ENCODE assay signal across 10 mouse cellular contexts in genomic region chr4:100910605-100911330, GRCm38 (mm10).
DNase-seq lines count a peak whose midpoint lies in the region; ATAC-seq and TF ChIP-seq lines count a peak whose summit lies in the region.
"Had no signal": no experiment of that assay in that cellular context is flagged by ENCODE, and none has a peak within 500 bp of the region (broad histone marks: within the 10 kb centered on the region; RNA-seq: fewer than 3 reads in every experiment).

No protein-coding gene starts in this region.

- H3K9ac ChIP-seq in embryonic facial prominence, embryonic 12.5 days: no peak overlapping the region
- no peak overlapping the region for H3K9ac ChIP-seq in limb, embryonic 14.5 days (ENCODE audit: low read depth, low read length, severe bottlenecking)
- H3K9ac ChIP-seq: liver, embryonic 15.5 days had no signal

- H3K27ac ChIP-seq in embryonic facial prominence, embryonic 12.5 days: peak overlapping the region; percentile 65; the same call in 1 of the 2 replicates
- no peak overlapping the region for H3K27ac ChIP-seq in embryonic facial prominence, embryonic 10.5 days (replicated peaks)
- H3K27ac ChIP-seq in limb, embryonic 14.5 days (replicated peaks; ENCODE audit: low read depth, low read length): 0 out of 2 replicates have a peak overlapping the region, but pooled peaks have one; percentile 3
- H3K27ac ChIP-seq in left cerebral cortex, adult 2 months: no peak overlapping the region
- H3K27ac ChIP-seq: liver, embryonic 15.5 days had no signal

- no peak; the same call in 1 of the 2 replicates for TF ChIP-seq CTCF in left cerebral cortex, adult 2 months (IDR thresholded peaks at IDR 0.05)

- no peaks in the 10 kb centered on the region for H3K36me3 ChIP-seq in embryonic facial prominence, embryonic 12.5 days
- 0 out of 2 replicates have a peak, but pooled peaks cover 2% of the 10 kb centered on the region for H3K36me3 ChIP-seq in embryonic facial prominence, embryonic 10.5 days (replicated peaks)
- H3K36me3 ChIP-seq in limb, embryonic 14.5 days (ENCODE audit: control insufficient read depth, insufficient read depth, low read length): no peaks in the 10 kb centered on the region
- H3K36me3 ChIP-seq: liver, embryonic 15.5 days had no signal

- H3K4me1 ChIP-seq in embryonic facial prominence, embryonic 12.5 days: peaks cover 41% of the 10 kb centered on the region
- H3K4me1 ChIP-seq in embryonic facial prominence, embryonic 10.5 days: peaks cover 57% of the 10 kb centered on the region
- peaks cover 27% of the 10 kb centered on the region for H3K4me1 ChIP-seq in limb, embryonic 14.5 days (ENCODE audit: control insufficient read depth, insufficient read depth, low read length)
- H3K4me1 ChIP-seq: liver, embryonic 15.5 days had no signal

- H3K4me2 ChIP-seq in embryonic facial prominence, embryonic 12.5 days (replicated peaks): 0 out of 2 replicates have a peak overlapping the region, but pooled peaks have one; percentile 11
- no peak overlapping the region for H3K4me2 ChIP-seq in limb, embryonic 14.5 days (replicated peaks; ENCODE audit: low read depth, low read length, severe bottlenecking)
- H3K4me2 ChIP-seq: liver, embryonic 15.5 days had no signal

- no peaks in the 10 kb centered on the region for H3K9me3 ChIP-seq in embryonic facial prominence, embryonic 12.5 days
- H3K9me3 ChIP-seq in embryonic facial prominence, embryonic 10.5 days: no peaks in the 10 kb centered on the region
- no peaks in the 10 kb centered on the region for H3K9me3 ChIP-seq in limb, embryonic 14.5 days (ENCODE audit: control insufficient read depth, low read length)
- H3K9me3 ChIP-seq: liver, embryonic 15.5 days had no signal

- ATAC-seq in embryonic facial prominence, embryonic 12.5 days (ENCODE audit: insufficient number of reproducible peaks, insufficient read depth, low FRiP score, low TSS enrichment): no peak
- no peak for ATAC-seq in limb, embryonic 14.5 days (ENCODE audit: low FRiP score, low read depth)

- no peak overlapping the region for H3K4me3 ChIP-seq in embryonic facial prominence, embryonic 12.5 days
- no peak overlapping the region; the same call in 1 of the 2 replicates for H3K4me3 ChIP-seq in embryonic facial prominence, embryonic 10.5 days
- no peak overlapping the region for H3K4me3 ChIP-seq in limb, embryonic 14.5 days (replicated peaks; ENCODE audit: low read length)
- no peak overlapping the region for H3K4me3 ChIP-seq in left cerebral cortex, adult 2 months
- H3K4me3 ChIP-seq: liver, embryonic 15.5 days had no signal

- WGBS in embryonic facial prominence, embryonic 12.5 days: 22% methylated on average over 11 of the region's 11 CpGs
- 27% methylated on average over 11 of the region's 11 CpGs for whole genome bisulfite sequencing in embryonic facial prominence, embryonic 10.5 days
- 18% methylated on average over 11 of the region's 11 CpGs for WGBS in limb, embryonic 14.5 days

- intact Hi-C loops in left cerebral cortex, postnatal 4 days (cut with DNase I): no loop called here
- intact Hi-C loops in left cerebral cortex, adult 2 months (cut with DNase I): loop anchor here (5.0 kb wide), 2 partner anchors 82 to 133 kb away; partner anchors contain the start of gene Cachd1

- no peaks in the 10 kb centered on the region for H3K27me3 ChIP-seq in embryonic facial prominence, embryonic 12.5 days
- no peaks in the 10 kb centered on the region for H3K27me3 ChIP-seq in embryonic facial prominence, embryonic 10.5 days (replicated peaks; ENCODE audit: low read depth, poor library complexity, severe bottlenecking)
- H3K27me3 ChIP-seq in limb, embryonic 14.5 days (ENCODE audit: control insufficient read depth, insufficient read depth, low read length): no peaks in the 10 kb centered on the region

- no peak for TF ChIP-seq POLR2A in limb, embryonic 14.5 days (IDR thresholded peaks at IDR 0.05; ENCODE audit: borderline replicate concordance, extremely low read depth, insufficient read depth, insufficient read length)

- no peak for DNase-seq in embryonic facial prominence, embryonic 10.5 days (ENCODE audit: low spot score)
- DNase-seq in testis, postnatal 10 days (ENCODE audit: low spot score): peak; percentile 26
- DNase-seq in testis, postnatal 14 days (ENCODE audit: low spot score): no peak
- no peak for DNase-seq in limb, embryonic 14.5 days (ENCODE audit: low spot score)
- DNase-seq in left cerebral cortex, postnatal 4 days: no peak
- DNase-seq in cerebellum, postnatal 36 days: no peak
- no peak for DNase-seq in left cerebral cortex, adult 2 months (ENCODE audit: extremely low spot score in 1 of 2, low spot score in 2 of 2)
- DNase-seq: heart, postnatal 14 days had no signal

Comparison
In these comparisons a context has a peak if more than half of its experiments do, and no peak if none do; other contexts are left out.
1. H3K27ac ChIP-seq: peak in embryonic facial prominence, embryonic 12.5 days (single experiment) and limb, embryonic 14.5 days (single experiment); none in embryonic facial prominence, embryonic 10.5 days (single experiment) and left cerebral cortex, adult 2 months (single experiment).